9 mouse cellular contexts compared by ENCODE assay signal in genomic region chr15:86409352-86409751, GRCm38 (mm10).
DNase-seq lines count a peak whose midpoint lies in the region; ATAC-seq and TF ChIP-seq lines count a peak whose summit lies in the region.
"Had no signal": no experiment of that assay in that cellular context is flagged by ENCODE, and none has a peak within 500 bp of the region (broad histone marks: within the 10 kb centered on the region; RNA-seq: fewer than 3 reads in every experiment).

No protein-coding gene starts in this region.

- H3K4me3 ChIP-seq in heart, embryonic 15.5 days: no peak overlapping the region
- H3K4me3 ChIP-seq in neural tube, embryonic 15.5 days (replicated peaks): no peak overlapping the region
- H3K4me3 ChIP-seq in heart, postnatal 0 days (ENCODE audit: low read depth, low read length): no peak overlapping the region
- H3K4me3 ChIP-seq: erythroblast, embryonic 14.5 days had no signal

- DNase-seq in heart, postnatal 36 days: no peak
- DNase-seq in neural tube, embryonic 10.5 days (ENCODE audit: extremely low spot score, low spot score): peak; percentile 19
- DNase-seq in heart, postnatal 0 days (ENCODE audit: low spot score): no peak
- peak; percentile 25 to 44 for DNase-seq in thymus, postnatal 36 days
- no peak for DNase-seq in cerebellum, adult 11 months
- DNase-seq in left cerebral cortex, adult 8-10 months (ENCODE audit: low spot score in 2 of 2): no peak

- intact Hi-C loops in heart, postnatal 36 days (cut with DNase I): loop anchor here (5.0 kb wide), 1 partner anchor 1133 kb away; the partner anchor contains the start of gene Fam19a5

- H3K4me2 ChIP-seq in heart, embryonic 15.5 days: no peak overlapping the region
- no peak overlapping the region for H3K4me2 ChIP-seq in neural tube, embryonic 15.5 days
- no peak overlapping the region for H3K4me2 ChIP-seq in heart, postnatal 0 days (ENCODE audit: low read depth, low read length)

- H3K9me3 ChIP-seq in heart, embryonic 15.5 days (replicated peaks): no peaks in the 10 kb centered on the region
- no peaks in the 10 kb centered on the region for H3K9me3 ChIP-seq in neural tube, embryonic 15.5 days (replicated peaks)
- no peaks in the 10 kb centered on the region for H3K9me3 ChIP-seq in heart, postnatal 0 days (replicated peaks; ENCODE audit: control insufficient read depth, low read length)

- H3K9ac ChIP-seq in heart, embryonic 15.5 days: no peak overlapping the region
- no peak overlapping the region for H3K9ac ChIP-seq in neural tube, embryonic 15.5 days (replicated peaks)
- H3K9ac ChIP-seq in heart, postnatal 0 days (replicated peaks; ENCODE audit: low read depth, low read length): no peak overlapping the region

- 51% methylated on average over 5 of the region's 5 CpGs for WGBS in heart, embryonic 15.5 days
- WGBS in neural tube, embryonic 15.5 days: 79% methylated on average over 5 of the region's 5 CpGs
- 47% methylated on average over 5 of the region's 5 CpGs for WGBS in heart, postnatal 0 days

- peaks cover 3% of the 10 kb centered on the region; the same call in 1 of the 2 replicates for H3K4me1 ChIP-seq in heart, embryonic 15.5 days (replicated peaks)
- H3K4me1 ChIP-seq in neural tube, embryonic 15.5 days: peaks cover 3% of the 10 kb centered on the region; the same call in 1 of the 2 replicates
- H3K4me1 ChIP-seq in heart, postnatal 0 days (ENCODE audit: control insufficient read depth, insufficient read depth): no peaks in the 10 kb centered on the region

- no peaks in the 10 kb centered on the region for H3K36me3 ChIP-seq in heart, embryonic 15.5 days
- no peaks in the 10 kb centered on the region for H3K36me3 ChIP-seq in neural tube, embryonic 15.5 days
- no peaks in the 10 kb centered on the region for H3K36me3 ChIP-seq in heart, postnatal 0 days (replicated peaks; ENCODE audit: control insufficient read depth, insufficient read depth, low read length)

- TF ChIP-seq CTCF in heart, postnatal 0 days (IDR thresholded peaks at IDR 0.05; ENCODE audit: low read depth): peak; percentile 70

- 0 out of 2 replicates have a peak, but pooled peaks have one; percentile 24 for ATAC-seq in heart, embryonic 15.5 days (replicated peaks; ENCODE audit: insufficient number of reproducible peaks, insufficient read depth, low FRiP score, low read depth)
- no peak for ATAC-seq in neural tube, embryonic 15.5 days (ENCODE audit: low FRiP score)
- peak; percentile 39; the same call in 1 of the 2 replicates for ATAC-seq in heart, postnatal 0 days (ENCODE audit: insufficient read depth, low read depth)

- H3K27me3 ChIP-seq in heart, embryonic 15.5 days: peaks cover 58% of the 10 kb centered on the region
- H3K27me3 ChIP-seq in neural tube, embryonic 15.5 days (replicated peaks): peaks cover 2% of the 10 kb centered on the region; the same call in 1 of the 2 replicates
- H3K27me3 ChIP-seq in heart, postnatal 0 days (ENCODE audit: control insufficient read depth, insufficient read depth, low read length): 0 out of 2 replicates have a peak, but pooled peaks cover 10% of the 10 kb centered on the region

- TF ChIP-seq EP300 in heart, postnatal 0 days (IDR thresholded peaks at IDR 0.05; ENCODE audit: low read depth): no peak

- H3K27ac ChIP-seq in heart, embryonic 15.5 days: no peak overlapping the region
- no peak overlapping the region for H3K27ac ChIP-seq in neural tube, embryonic 15.5 days (replicated peaks)
- no peak overlapping the region for H3K27ac ChIP-seq in heart, postnatal 0 days (ENCODE audit: low read depth)

Comparison
In these comparisons a context has a peak if more than half of its experiments do, and no peak if none do; other contexts are left out.
1. DNase-seq: peak in neural tube, embryonic 10.5 days (single experiment) and thymus, postnatal 36 days (2 of 2); none in heart, postnatal 36 days (0 of 2), heart, postnatal 0 days (single experiment), cerebellum, adult 11 months (single experiment) and left cerebral cortex, adult 8-10 months (0 of 2).